Mouse (Mus musculus) left cerebral cortex, postnatal 14 days (tissue): Measurements from ENCODE around the gene Col25a1. TPM values are rescaled to one million over a fixed set of nuclear protein-coding genes. Genes with fewer than 3 reads are reported as not detected.

ENCODE experiments used
- DNase-seq, 2 experiments: peaks; one replicate each; pipeline ENCODE4 v3.0.0; 2021 to 2022; ENCODE audit warnings: low spot score in 2 of 2, mixed read lengths in 1 of 2
- intact Hi-C: fragments of 180-260 bp; cut with DNase I; formaldehyde crosslinking; loops from one replicate; pipeline ENCODE4 v1.15.1; 2025
- total RNA-seq, 2 experiments: library from RNA; stranded (reverse); gene quantifications; 2 replicates each; pipeline ENCODE4 v1.2.3; 2021

Col25a1 gene
- total RNA-seq, 2 experiments from 2014 or later: 26.4 to 32.3 TPM

DNA sequence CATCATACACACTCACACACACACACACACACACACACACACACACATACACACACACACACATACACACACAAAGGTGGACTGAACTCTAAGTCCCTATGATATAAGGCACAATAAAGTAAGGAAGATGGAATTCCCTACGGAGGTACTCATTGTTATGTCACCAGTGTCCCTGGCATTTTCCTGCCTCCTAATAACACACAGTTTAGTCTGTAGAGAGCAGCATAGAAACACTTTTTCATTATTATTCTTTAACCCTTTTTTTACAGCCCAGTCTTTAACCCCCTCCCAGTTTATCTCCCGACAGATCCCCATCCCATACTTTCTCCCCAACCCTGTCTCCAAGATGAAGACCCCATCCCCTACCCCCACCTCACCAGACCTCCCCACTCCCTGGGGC lies 450.3 kb downstream of the Col25a1 start:
- no peak for DNase-seq
- intact Hi-C loops: no loop called here

DNA sequence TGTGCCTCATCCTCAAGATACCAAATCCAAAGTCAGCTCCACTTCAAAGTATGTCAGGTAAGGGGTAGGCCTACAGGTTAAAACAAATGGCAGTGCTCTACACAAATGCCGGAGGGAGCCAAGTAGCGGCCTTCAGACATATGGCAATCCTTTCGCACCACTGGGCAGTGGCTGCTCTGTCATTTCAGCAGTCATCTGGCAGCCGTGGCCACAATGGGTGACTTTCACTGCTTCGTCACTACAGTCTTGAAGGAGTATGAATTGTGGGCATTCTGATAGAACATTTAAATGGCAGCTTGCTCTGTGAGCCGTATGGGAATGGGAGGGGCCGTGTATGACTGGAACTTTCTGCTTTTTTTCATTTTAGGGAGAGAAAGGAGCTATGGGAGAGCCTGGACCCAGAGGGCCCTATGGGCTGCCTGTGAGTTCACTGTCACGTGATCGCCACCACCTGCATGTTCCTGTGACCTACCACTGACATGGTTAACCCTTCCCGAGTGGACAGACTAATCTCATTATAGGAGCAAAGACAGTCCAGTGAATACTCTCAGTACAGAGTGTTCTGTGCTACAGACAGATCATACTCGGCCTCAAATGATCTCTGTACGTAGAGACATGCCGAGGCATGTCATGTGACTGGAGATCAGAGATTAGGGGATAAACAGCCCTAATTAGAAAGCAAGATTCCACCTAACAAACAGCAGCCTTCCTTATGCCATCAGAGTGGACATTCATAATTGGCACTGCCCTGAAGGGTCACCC lies 451.8 kb downstream of the Col25a1 start:
- DNase-seq: no peak
- intact Hi-C loops: no loop called here

DNA sequence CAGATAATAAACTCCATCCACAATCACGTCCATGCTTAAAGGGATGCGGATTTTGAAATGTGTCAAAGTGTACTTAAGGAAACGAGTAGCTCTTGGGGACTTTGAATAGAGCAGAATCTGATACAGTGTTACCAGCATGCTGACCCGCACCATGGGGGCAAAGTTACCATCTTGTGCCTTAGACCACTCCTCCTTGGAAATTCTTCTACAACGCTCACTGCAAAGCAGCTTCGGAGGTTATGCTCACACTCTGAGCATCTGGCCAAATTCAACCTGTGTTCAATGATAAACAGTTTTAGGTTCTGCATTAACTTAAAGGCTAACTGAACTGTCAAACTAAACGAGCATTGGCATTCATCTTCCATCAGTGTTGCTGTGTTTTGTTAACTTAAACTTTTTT lies 452.7 kb downstream of the Col25a1 start:
- intact Hi-C loops: no loop called here
- DNase-seq: no peak

DNA sequence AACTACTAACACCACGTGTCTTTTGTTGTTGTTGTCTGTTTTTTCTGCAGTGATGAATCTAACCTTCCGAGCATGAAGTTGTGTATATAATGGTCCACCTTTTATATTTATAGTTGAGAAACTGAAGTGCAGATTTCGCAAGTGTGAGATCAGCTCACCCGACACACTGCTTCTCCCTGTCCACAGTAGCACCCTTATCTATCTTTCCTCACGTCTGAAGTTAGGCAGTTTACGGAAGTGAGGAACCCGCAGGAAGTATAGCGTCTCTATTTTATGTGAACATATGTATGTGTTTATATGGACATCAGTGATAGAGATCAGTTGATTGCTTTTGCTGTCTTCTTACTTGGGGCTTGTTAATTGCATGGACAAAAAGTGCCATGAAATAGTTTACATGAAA lies 463.7 kb downstream of the Col25a1 start:
- no peak for DNase-seq
- intact Hi-C loops: no loop called here

DNA sequence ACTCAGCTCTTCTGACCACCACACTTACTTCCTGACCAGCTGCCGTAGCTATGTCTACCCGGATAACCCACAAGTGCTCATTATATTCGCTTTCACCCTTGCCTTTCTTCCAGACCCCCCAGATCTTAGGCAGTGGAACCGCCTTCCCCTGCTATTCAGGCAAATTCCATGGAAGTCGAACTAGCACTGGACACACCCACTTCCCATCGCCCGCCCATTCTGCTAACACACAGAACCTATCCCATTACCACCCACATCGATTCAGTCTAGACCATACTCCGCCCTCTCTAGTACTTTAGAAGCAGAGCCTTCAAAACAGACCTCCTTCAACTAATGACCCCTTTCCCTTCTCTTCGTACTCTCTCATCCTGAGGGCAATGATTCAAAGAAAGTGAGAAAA lies 470.2 kb downstream of the Col25a1 start:
- intact Hi-C loops: no loop called here
- DNase-seq: no peak

DNA sequence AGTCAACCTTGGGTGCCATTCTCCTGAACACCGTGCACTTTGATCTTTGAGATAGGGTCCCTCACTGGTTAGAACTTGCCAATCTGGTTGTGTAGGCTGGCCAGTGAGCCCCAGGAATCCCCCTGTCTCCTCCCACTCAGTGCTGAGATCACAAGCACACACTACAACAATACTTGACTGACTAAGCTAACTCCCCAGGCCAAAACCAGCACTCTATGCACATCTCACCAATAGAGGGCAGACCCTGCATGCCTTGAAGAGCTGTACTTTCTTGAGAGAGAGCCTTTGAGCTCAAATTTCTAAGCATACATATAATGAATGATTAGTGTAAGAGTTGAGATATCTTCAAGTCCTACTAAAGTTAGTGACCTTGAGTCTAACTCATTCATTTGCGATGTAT lies 476.6 kb downstream of the Col25a1 start:
- intact Hi-C loops: loop anchor here (5.0 kb wide), 1 partner anchor 84 kb away; no protein-coding TSS in a partner anchor
- peak; percentile 23 to 37 for DNase-seq

DNA sequence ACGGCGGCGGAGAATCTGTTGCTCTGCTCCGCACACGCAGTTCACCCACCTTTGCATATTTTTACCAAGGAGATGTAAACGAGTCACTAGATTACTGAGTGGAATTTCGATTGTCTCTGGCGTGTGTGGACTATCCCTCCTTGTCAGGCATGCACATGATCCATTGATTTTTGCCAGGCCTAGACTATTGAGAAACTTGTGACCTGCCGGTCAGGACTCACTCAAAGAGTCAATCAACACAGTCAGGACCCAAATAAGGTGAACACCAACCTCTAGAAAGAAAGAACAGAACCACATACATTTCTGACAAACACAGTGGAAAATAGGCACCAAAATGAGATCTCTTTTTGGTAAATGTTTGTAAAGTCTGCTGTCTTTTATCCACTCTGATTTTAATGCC lies 483.1 kb downstream of the Col25a1 start:
- intact Hi-C loops: no loop called here
- DNase-seq: no peak

DNA sequence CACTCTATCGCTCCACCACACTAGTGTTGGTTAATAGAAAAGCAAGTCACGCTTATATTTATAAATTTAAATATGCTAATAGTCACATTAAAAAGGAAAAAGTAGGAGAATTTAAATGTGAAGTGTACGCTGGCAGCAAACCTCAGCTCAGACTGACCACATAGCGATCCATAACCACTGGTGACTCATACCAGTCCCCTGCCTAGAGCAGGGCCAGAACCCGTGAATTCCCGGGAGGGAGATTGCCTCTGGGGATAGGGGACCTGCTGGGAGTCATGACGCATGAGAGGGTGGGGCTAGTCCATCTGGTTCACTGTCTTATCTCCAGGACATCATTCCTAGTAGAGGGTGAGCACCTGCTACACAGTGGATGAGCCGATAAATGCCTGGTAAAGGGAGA lies 484.3 kb downstream of the Col25a1 start:
- intact Hi-C loops: no loop called here
- no peak for DNase-seq

DNA sequence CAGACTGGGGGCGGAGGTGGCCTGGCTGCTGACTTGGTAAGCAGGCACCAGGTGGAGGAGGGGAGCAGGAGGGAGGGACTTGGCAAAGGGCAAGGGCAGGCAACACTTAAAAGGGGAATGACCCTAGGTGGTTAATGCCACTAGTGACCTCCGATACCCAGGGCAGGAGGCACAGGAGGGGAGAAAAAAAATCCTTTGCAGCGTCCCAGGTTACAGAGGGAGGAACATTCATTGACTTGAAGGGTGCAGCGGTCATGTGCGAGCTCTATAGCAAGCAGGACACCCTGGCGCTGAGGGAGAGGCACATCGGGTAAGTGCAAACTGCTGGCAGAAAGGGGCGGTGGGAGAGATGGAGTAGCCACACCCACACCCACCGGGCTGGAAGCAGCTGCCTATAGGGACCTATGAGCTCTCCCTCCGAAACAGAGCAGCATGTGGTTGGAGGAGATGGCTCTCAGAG lies 486.2 kb downstream of the Col25a1 start, which contains the start of gene Etnppl:
Gene Etnppl, plus strand, starts transcription at position 10 of the 460 bp plus-strand sequence.
- intact Hi-C loops: no loop called here
- DNase-seq: no peak

DNA sequence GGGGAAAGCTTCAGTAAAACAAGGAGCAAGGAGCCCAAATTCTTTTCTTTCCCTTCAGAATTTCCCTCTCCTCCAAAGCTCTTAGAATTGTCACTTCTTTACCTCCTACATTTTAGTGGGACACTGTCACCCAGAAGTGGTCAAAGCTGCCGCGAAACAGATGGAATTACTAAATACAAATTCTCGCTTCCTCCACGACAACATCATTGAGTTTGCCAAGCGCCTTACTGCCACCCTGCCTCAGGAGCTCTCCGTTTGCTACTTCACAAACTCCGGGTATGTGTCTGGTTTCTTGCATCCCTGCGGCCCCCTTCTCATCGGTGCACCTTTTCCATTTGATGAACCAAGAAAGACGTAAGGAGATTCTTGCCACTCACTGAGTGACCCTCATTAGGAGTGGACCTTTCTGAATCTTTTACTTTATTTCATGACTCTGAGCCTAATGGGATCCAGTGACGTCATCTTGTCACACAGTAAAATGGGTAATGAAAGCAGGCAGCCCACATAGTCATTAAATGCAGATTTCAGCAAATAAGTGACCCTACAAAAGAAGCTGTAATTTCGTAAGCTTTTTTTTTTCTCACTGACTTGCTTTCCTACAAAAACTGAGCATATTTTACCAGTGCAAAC lies 489.3 kb downstream of the Col25a1 start:
- intact Hi-C loops: no loop called here
- DNase-seq: peak in 1 of 2 experiments; percentile 25

DNA sequence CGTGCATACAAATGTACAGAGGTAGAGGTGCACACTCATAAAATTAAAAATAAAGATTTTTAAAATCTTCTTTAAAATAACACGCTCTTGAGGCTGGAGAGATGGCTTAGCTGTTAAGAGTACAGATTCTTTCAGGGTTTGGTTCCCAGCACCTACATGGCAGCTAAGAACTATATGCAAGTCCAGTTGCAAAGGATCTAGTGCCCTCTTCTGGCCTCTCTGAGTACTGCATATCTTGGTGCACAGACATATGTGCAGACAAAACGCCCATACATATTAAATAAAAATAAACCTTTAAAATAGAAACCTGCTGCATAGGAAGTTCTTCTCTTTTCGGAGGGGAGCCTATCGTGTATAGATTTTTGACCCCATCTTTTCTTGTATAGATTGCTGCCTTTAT lies 497.1 kb downstream of the Col25a1 start:
- DNase-seq: no peak
- intact Hi-C loops: no loop called here

DNA sequence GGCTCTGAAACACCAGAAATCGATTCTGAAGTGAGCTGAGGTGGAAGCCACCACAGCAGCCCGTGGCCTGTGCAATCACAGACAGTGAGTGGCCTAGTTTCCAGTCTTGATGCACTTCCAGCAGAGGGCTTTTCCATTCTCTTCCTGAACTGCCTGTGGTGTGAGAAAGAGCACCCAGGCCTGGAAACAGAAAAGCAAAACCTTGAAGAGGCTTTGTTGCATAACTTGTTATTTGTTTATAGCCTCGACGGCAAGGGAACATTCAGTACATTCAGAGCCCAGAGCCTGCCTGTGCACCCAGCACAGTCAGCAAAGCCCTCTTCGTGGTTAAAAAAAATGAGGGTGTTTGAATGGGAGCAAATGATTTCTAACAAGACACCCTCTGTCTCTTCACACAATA lies 502.6 kb downstream of the Col25a1 start:
- intact Hi-C loops: no loop called here
- DNase-seq: peak; percentile 9 to 46

DNA sequence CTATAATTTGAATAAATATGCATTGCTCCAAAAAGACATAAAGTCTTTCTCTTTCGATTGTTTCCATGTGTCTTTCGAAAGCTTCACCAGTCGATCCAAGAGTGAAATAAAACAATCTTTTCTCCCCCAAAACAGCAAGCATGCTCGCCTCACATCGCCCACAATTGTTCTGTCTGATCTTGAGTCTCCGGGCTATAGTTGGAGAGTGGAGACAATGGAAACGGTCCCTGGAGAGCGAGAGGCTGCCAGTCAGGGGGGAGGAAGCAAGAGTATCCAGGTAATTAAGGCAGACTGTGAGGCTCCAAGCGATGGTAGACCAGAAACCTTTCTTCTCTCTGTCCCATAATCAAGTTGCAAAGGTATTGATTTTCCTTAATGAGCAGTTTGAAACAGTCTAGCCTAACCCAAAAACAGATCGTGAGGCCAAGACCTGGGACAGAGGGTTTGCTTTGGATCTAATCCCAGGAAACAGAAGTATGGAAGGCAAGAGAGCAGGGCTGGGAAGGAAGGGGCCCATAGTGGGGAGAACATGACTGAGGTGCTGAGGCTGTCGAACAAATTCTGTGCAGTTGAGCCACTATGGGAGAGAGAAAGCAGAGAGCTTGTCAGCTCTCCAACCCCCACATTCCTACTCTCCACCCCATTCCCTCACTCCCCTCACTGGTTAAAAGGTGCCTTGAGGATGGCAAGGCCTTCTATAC lies 515.0 kb downstream of the Col25a1 start:
- intact Hi-C loops: no loop called here
- DNase-seq: no peak

Other genes starting within 250 kb of the Col25a1 start
- gene Casp6, start 230.1 kb upstream of the Col25a1 start, total RNA-seq: 1 to 10 TPM; 5.9 to 8.9 TPM
- gene Mcub, start 161.3 kb upstream of the Col25a1 start, total RNA-seq: under 1 TPM; 0.62 to 0.93 TPM
- 10 to 100 TPM; 54.1 to 61.9 TPM for gene Sec24b, start 69.9 kb upstream of the Col25a1 start, total RNA-seq